Mouse (Mus musculus): Measurements from ENCODE around the gene Cep95.

- no peak for TF ChIP-seq POLR2A (IDR thresholded peaks at IDR 0.05; ENCODE audit: extremely low read depth, insufficient read depth, low read length)
- peak; percentile 25; the same call in 1 of the 2 replicates for TF ChIP-seq CTCF (IDR thresholded peaks at IDR 0.05; ENCODE audit: low read depth, low read length)
Observed at GRCm38 (mm10) chr11:106793846-106794245, 4.8 kb downstream of the Cep95 start.
